Mouse (Mus musculus): ENCODE measurements around the gene Ptprq.

The Ptprq gene

GRCm38 (mm10) chr10:107719806-107720205 lies at the start of gene Ptprq:
Gene Ptprq (minus strand): TSS chr10:107720051.
- no peak for ATAC-seq (ENCODE audit: insufficient number of reproducible peaks, low FRiP score, low TSS enrichment)

- no peak for ATAC-seq (ENCODE audit: insufficient number of reproducible peaks, low FRiP score, low TSS enrichment)
Observed at GRCm38 (mm10) chr10:107759624-107760023, 39.8 kb upstream of the Ptprq start.

GRCm38 (mm10) chr10:107753471-107753870 lies 33.6 kb upstream of the Ptprq start:
- ATAC-seq (ENCODE audit: insufficient number of reproducible peaks, low FRiP score, low TSS enrichment) = no peak

GRCm38 (mm10) chr10:107752351-107753143 lies 32.7 kb upstream of the Ptprq start:
- ATAC-seq (ENCODE audit: insufficient number of reproducible peaks, low FRiP score, low TSS enrichment) = no peak

GRCm38 (mm10) chr10:107751944-107752343 lies 32.1 kb upstream of the Ptprq start:
- ATAC-seq (ENCODE audit: insufficient number of reproducible peaks, low FRiP score, low TSS enrichment) = no peak

GRCm38 (mm10) chr10:107747566-107747965 lies 27.7 kb upstream of the Ptprq start:
- ATAC-seq (ENCODE audit: insufficient number of reproducible peaks, low FRiP score, low TSS enrichment) = no peak

GRCm38 (mm10) chr10:107746717-107747116 lies 26.9 kb upstream of the Ptprq start:
- ATAC-seq (ENCODE audit: insufficient number of reproducible peaks, low FRiP score, low TSS enrichment) = no peak; the same call in 1 of the 2 replicates

GRCm38 (mm10) chr10:107739815-107740214 lies 20.0 kb upstream of the Ptprq start:
- ATAC-seq (ENCODE audit: insufficient number of reproducible peaks, low FRiP score, low TSS enrichment) = no peak

- ATAC-seq (ENCODE audit: insufficient number of reproducible peaks, low FRiP score, low TSS enrichment) = no peak
Observed at GRCm38 (mm10) chr10:107737743-107738142, 17.9 kb upstream of the Ptprq start.

GRCm38 (mm10) chr10:107735448-107735847 lies 15.6 kb upstream of the Ptprq start:
- ATAC-seq (ENCODE audit: insufficient number of reproducible peaks, low FRiP score, low TSS enrichment) = no peak

- no peak for ATAC-seq (ENCODE audit: insufficient number of reproducible peaks, low FRiP score, low TSS enrichment)
Observed at GRCm38 (mm10) chr10:107734327-107734726, 14.5 kb upstream of the Ptprq start.

- ATAC-seq (ENCODE audit: insufficient number of reproducible peaks, low FRiP score, low TSS enrichment) = no peak
Observed at GRCm38 (mm10) chr10:107725631-107726030, 5.8 kb upstream of the Ptprq start.

GRCm38 (mm10) chr10:107704443-107704842 lies 15.4 kb downstream of the Ptprq start:
- no peak for ATAC-seq (ENCODE audit: insufficient number of reproducible peaks, low FRiP score, low TSS enrichment)

GRCm38 (mm10) chr10:107700944-107701343 lies 18.9 kb downstream of the Ptprq start:
- no peak for ATAC-seq (ENCODE audit: insufficient number of reproducible peaks, low FRiP score, low TSS enrichment)

GRCm38 (mm10) chr10:107698716-107699115 lies 21.1 kb downstream of the Ptprq start:
- ATAC-seq (ENCODE audit: insufficient number of reproducible peaks, low FRiP score, low TSS enrichment) = no peak

GRCm38 (mm10) chr10:107697177-107697576 lies 22.7 kb downstream of the Ptprq start:
- no peak for ATAC-seq (ENCODE audit: insufficient number of reproducible peaks, low FRiP score, low TSS enrichment)

- no peak for ATAC-seq (ENCODE audit: insufficient number of reproducible peaks, low FRiP score, low TSS enrichment)
Observed at GRCm38 (mm10) chr10:107687382-107687781, 32.5 kb downstream of the Ptprq start.

- ATAC-seq (ENCODE audit: insufficient number of reproducible peaks, low FRiP score, low TSS enrichment) = no peak
Observed at GRCm38 (mm10) chr10:107675994-107676393, 43.9 kb downstream of the Ptprq start.

GRCm38 (mm10) chr10:107668374-107669094 lies 51.3 kb downstream of the Ptprq start:
- ATAC-seq (ENCODE audit: insufficient number of reproducible peaks, low FRiP score, low TSS enrichment) = no peak

- no peak for ATAC-seq (ENCODE audit: insufficient number of reproducible peaks, low FRiP score, low TSS enrichment)
Observed at GRCm38 (mm10) chr10:107662372-107663065, 57.3 kb downstream of the Ptprq start.

- no peak for ATAC-seq (ENCODE audit: insufficient number of reproducible peaks, low FRiP score, low TSS enrichment)
Observed at GRCm38 (mm10) chr10:107661970-107662369, 57.9 kb downstream of the Ptprq start.

Measured in cerebellum, adult (tissue).